Mouse (Mus musculus): Measurements from ENCODE around the gene Idua.

- TF ChIP-seq POLR2A (IDR thresholded peaks at IDR 0.05; ENCODE audit: borderline replicate concordance, control insufficient read depth, low read depth, low read length) (no peak), CTCF (IDR thresholded peaks at IDR 0.05; ENCODE audit: control insufficient read depth, insufficient read depth, low read length) (peak; percentile 54; the same call in 1 of the 2 replicates)
Observed at GRCm38 (mm10) chr5:108651823-108652222, 8.3 kb upstream of the Idua start.

All from bone marrow, adult 2 months (tissue).